Mouse (Mus musculus): ENCODE data around the gene Mmp25. TPM values are rescaled to one million over a fixed set of nuclear protein-coding genes. Genes with fewer than 3 reads are reported as not detected.
A peak's percentile ranks its signal among the peaks of the same experiment; 100 is the strongest.
"Not testable (repeated sequence)": the region's sequence is repeated elsewhere in the genome, so short reads cannot be mapped to it uniquely, and the experiment has no call there.

Mmp25 gene
- total RNA-seq, 2 experiments from 2014 or later: 0.10 to 0.24 TPM

GRCm38 (mm10) chr17:23604394-23604793, 40.7 kb downstream of the Mmp25 start:
- intact Hi-C loops (cut with DNase I): loop anchor here (5.0 kb wide), 1 partner anchor 37 kb away; no protein-coding TSS in a partner anchor
- DNase-seq: no peak

GRCm38 (mm10) chr17:23603542-23603941, 41.5 kb downstream of the Mmp25 start:
- intact Hi-C loops (cut with DNase I): loop anchor here (5.0 kb wide), 1 partner anchor 36 kb away; no protein-coding TSS in a partner anchor
- DNase-seq: no peak

GRCm38 (mm10) chr17:23603077-23603476, 42.0 kb downstream of the Mmp25 start:
- no peak for DNase-seq
- intact Hi-C loops (cut with DNase I): loop anchor here (5.0 kb wide), 1 partner anchor 36 kb away; no protein-coding TSS in a partner anchor

GRCm38 (mm10) chr17:23601836-23602585, 43.1 kb downstream of the Mmp25 start:
- intact Hi-C loops (cut with DNase I): loop anchor here (5.0 kb wide), 1 partner anchor 35 kb away; no protein-coding TSS in a partner anchor
- no peak for DNase-seq

- intact Hi-C loops (cut with DNase I): loop anchor here (5.0 kb wide), 1 partner anchor 34 kb away; no protein-coding TSS in a partner anchor
- no peak for DNase-seq
Observed at GRCm38 (mm10) chr17:23600641-23601622, 44.1 kb downstream of the Mmp25 start, which contains the start of gene Zscan10. Gene Zscan10 (plus strand): TSS chr17:23600856.

DNA sequence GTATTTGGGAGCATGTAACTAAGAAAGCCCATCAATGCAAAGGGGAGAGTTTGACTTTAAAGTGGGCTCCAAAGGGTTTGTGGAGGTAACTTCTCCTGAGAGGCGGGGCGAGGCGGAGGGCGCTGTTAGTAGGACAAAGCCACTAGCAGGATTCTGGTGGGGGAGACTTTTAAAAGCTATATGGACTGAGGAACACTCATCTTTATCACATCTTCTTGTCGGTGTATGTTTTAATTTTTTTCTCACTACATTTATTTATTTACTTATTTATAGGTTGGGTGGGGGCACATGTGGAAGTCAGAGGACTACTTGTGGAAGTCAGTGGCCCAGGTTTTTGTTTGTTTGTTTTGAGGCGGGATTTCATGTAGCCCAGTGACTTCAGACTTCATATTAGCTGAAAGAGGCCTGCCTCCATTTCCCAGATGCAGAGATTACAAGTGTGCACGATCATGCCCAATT, 45.4 kb downstream of the Mmp25 start:
- intact Hi-C loops (cut with DNase I): loop anchor here (5.0 kb wide), 1 partner anchor 32 kb away; no protein-coding TSS in a partner anchor
- no peak for DNase-seq

DNA sequence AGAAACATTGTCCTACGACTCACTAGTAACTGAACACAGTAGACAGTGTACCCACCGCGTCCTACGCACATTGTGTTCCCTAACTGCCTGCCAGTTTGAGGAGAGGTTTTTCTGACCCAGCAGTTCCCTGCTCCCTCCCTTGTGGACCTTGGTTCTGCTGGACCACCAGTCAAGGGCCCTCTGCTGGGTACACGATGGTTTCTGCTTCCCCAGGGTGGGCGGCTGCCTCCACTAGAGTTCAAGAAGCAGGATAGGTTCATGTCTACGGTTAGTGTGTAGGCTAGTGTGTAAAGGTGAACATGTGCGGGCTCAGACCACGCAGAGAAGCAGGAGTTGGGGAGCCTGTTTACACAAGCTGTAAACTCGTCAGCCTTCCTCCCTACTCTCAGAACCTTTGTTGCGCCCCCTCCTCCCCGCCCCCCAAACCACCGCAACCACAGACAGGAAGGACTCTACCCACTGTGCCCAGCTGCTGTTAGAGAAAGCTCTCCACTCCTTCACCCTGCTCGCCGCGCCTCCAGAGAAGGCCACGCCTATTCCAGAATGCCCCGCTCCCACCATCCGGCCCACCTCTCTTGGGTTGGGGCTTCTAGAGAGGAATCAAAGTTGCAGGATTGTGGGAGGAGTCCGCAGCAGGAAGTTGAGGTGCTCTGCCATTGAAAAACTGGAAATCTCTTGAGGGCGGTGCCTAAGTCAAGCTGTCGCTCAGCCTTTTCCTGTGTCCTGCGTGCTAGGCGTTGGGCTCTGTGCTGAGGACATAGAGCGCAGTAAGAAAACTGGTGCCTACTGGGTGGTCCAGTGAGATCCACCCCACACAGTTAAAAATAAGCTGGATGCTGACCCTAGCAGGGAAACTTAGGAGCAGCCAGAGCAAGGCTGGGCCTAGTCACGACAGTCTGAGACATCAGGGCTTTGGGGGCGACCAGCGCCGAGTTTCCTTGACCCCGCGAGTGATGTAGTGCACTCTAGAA, 46.2 kb downstream of the Mmp25 start, which contains the start of gene Zfp13:
Gene Zfp13, minus strand, starts transcription at position 906 of the 971 bp plus-strand sequence.
- intact Hi-C loops (cut with DNase I): no loop called here
- DNase-seq: peak; percentile 80 to 86

GRCm38 (mm10) chr17:23595139-23595538, 49.9 kb downstream of the Mmp25 start:
- DNase-seq; intact Hi-C loops (cut with DNase I): not testable (repeated sequence)

DNA sequence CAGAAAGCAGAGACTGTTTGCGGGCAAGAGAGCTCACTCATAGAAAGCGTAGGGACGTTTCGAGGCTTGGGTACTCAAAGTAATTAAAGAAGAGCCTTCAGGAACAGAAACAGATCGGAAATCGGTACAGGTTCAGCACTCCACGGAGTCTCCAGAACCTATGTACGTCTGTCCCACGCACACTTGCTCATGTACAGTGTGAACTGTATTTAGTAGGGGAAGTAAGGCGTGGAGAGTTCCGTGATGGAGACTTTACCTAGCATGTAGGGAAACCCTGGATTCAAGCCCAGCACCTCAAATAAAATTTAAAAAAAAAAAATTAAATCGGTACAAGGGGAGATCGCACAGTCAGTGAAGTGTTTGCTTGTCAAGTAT, 52.2 kb downstream of the Mmp25 start:
- intact Hi-C loops (cut with DNase I): no loop called here
- no peak for DNase-seq

DNA sequence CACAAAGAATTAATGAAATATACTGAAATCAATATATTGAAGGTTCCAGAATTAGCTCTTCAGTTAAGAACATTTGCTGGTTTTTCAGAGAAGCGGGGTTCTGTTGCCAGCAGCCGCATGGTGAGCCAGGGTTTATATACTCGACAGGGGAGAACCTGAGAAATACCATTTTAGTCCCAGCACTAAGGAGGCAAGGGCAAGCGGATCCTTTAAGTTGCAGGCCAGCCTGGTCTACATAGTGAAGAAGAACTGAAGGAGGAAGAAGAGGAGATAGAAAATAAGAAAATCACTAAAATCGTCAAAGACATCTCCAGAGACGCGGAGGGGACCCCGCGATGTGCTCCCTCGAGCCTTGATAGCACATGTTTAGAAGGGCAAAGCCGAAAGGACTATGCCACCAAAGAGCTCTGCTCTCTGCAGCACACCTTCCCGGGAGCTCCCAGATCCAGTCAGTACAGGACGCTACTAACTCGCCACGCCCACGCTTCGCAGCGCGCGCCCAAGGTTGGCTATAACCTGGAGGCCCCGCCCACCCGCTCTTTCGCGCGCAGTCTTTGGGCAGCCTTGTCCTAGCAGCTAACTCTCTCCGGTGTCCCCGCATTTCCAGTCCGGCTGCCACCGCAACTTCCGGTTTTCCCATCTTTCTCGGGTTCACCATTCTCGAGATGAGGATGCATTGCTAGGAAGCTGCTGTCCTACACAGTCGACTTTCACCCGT, 52.7 kb downstream of the Mmp25 start:
- intact Hi-C loops (cut with DNase I): no loop called here
- peak; percentile 89 to 93 for DNase-seq

DNA sequence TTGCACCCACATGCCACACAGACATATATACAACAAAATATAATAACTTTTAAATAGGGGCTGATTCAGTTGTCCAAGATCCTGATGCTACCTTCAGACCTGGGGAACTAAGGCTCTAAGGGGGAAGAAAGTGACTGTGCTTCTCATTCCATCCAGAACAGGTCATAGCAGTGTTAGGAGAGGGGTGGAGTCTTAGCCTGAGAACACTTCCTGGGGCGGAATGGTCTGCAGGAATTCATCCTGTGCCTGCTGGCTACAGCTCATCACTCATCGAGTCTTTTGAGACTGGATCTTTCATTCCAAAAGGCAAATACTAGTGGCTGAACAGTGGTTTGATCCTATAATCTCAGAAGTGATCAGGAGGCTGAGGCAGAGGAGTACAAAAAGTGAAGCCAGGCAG, 57.8 kb downstream of the Mmp25 start:
- no peak for DNase-seq
- intact Hi-C loops (cut with DNase I): no loop called here

GRCm38 (mm10) chr17:23585721-23586491, 59.2 kb downstream of the Mmp25 start:
- DNase-seq: peak; percentile 28 to 70
- intact Hi-C loops (cut with DNase I): no loop called here

- no peak for DNase-seq
- intact Hi-C loops (cut with DNase I): no loop called here
Observed at GRCm38 (mm10) chr17:23584786-23585185, 60.3 kb downstream of the Mmp25 start.

Other genes with a start within 250 kb of the Mmp25 start
- gene Vmn2r117, start 165.6 kb downstream of the Mmp25 start, total RNA-seq (2021): not detected
- gene Zfp213, start 81.0 kb downstream of the Mmp25 start, total RNA-seq (2021): 1 to 10 TPM; 4.9 to 5.8 TPM
- 1 to 10 TPM; 4.3 to 5.0 TPM for gene Zfp13, start 45.8 kb downstream of the Mmp25 start, total RNA-seq (2021)
- gene Zscan10, start 44.4 kb downstream of the Mmp25 start, total RNA-seq (2021): not detected
- not detected for gene Bicdl2, start 15.2 kb upstream of the Mmp25 start, total RNA-seq (2021)
- 100 to 1,000 TPM; 186 to 198 TPM for gene Hcfc1r1, start 28.3 kb upstream of the Mmp25 start, total RNA-seq (2021)
- 10 to 100 TPM; 13.5 to 15.9 TPM for gene Thoc6, start 28.6 kb upstream of the Mmp25 start, total RNA-seq (2021)
- gene Tnfrsf12a, start 32.2 kb upstream of the Mmp25 start, total RNA-seq (2021): 10 to 100 TPM; 43.8 to 76.5 TPM
- gene Cldn6, start 34.0 kb upstream of the Mmp25 start, total RNA-seq (2021): not detected
- not detected for gene Cldn9, start 38.7 kb upstream of the Mmp25 start, total RNA-seq (2021)
- not detected for gene 1520401A03Rik, start 77.5 kb upstream of the Mmp25 start, total RNA-seq (2021)
- gene Pkmyt1, start 81.1 kb upstream of the Mmp25 start, total RNA-seq (2021): 1 to 10 TPM; 3.1 to 3.6 TPM
- gene Paqr4, start 95.6 kb upstream of the Mmp25 start, total RNA-seq (2021): 10 to 100 TPM; 21.8 to 23.4 TPM
- not detected for gene Kremen2, start 100.6 kb upstream of the Mmp25 start, total RNA-seq (2021)
- gene Flywch1, start 126.3 kb upstream of the Mmp25 start, total RNA-seq (2021): 10 to 100 TPM; 30.2 to 30.8 TPM
- gene Flywch2, start 140.8 kb upstream of the Mmp25 start, total RNA-seq (2021): 1 to 10 TPM; 1.6 TPM
- gene Srrm2, start 145.3 kb upstream of the Mmp25 start, total RNA-seq (2021): 100 to 1,000 TPM; 192 to 227 TPM
- 100 to 1,000 TPM; 339 to 355 TPM for gene Elob, start 183.9 kb upstream of the Mmp25 start, total RNA-seq (2021)
- not detected for gene Prss33, start 190.8 kb upstream of the Mmp25 start, total RNA-seq (2021)
- not detected for gene Prss32, start 198.6 kb upstream of the Mmp25 start, total RNA-seq (2021)
- not detected for gene Prss41, start 198.9 kb upstream of the Mmp25 start, total RNA-seq (2021)
- not detected for gene Prss21, start 222.8 kb upstream of the Mmp25 start, total RNA-seq (2021)
- not detected for gene Dcpp1, start 235.6 kb upstream of the Mmp25 start, total RNA-seq (2021)
- not detected for gene Dcpp2, start 235.6 kb upstream of the Mmp25 start, total RNA-seq (2021)